Mouse (Mus musculus): ENCODE data around the gene Mfge8.

Gene Mfge8

DNA sequence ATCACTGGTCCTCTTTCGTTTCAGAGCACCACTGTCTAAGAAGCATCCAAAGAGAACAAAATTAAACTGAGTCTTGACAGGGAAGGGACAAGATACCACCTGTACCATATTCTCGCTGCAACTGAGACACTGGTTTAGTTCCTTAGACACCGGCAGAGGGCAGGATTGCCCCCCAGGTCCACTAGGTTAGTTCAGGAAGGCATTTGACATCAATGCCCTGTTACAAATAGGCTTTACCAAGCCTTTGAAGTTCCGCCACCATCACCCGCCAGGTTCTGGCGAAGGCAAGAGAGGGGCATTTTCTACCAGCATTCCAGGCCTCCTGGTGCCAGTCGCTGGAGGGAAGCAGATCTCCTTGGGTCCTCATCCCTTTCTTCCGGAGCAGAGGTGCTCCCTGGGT lies 19.0 kb downstream of the Mfge8 start:
- peak in 1 of 2 experiments; percentile 14 for DNase-seq

DNA sequence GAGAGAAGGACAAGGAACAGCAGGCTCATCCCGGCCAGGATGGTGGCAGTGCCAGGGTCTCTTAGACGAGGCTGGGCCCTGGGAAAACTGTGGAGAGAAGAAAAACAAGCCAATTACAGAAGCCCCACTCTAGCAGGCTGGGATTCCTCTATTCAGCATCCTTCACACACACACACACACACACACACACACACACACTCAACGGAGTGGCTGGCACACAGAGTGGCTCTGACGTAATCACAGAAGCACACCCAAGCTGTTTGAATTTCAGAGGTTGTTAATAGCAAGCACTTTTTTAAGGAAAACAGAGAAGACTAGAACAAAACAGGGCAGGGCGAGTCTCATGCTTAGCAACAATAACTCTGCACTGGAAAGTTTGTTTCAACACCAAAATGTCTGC lies 25.4 kb downstream of the Mfge8 start:
- no peak for DNase-seq

DNA sequence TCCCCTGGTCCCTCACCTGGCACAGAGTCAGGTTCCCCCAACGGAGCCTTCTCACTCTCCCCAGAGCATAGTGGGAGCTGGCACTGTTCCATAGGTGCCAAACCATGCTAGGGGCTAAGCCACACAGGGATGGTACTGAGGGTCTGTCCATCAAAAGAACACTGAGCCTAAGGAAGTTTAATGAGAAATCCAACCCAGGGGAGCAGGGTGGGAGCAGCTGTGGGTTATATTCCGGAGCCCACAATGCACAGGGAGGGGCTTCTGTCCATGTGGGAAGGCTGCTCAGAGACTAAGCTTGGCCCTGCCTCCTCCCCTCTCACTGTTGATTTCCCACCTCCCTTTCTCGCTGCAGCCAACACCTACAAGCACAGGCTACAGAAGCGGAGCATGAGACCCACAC lies 35.0 kb downstream of the Mfge8 start:
- no peak for DNase-seq

DNA sequence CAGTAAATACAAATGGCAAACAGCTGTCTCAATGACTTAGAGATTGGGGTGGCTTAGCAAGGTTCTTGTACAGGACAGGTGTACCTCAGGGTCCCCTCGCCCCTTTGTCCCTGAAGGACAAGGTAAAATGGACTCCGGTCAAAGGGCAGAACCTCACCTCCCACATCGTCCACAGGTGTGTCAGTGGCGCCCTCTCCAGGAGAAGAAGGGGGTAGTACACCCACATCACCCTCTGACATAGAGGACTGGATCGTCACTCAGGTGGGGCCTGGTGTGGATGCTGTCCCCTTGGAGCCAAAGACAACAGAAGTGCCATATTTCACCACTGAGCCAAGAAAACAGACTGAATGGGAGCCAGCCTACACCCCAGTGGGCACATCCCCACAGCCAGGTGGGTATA lies 52.4 kb downstream of the Mfge8 start:
- no peak for DNase-seq

DNA sequence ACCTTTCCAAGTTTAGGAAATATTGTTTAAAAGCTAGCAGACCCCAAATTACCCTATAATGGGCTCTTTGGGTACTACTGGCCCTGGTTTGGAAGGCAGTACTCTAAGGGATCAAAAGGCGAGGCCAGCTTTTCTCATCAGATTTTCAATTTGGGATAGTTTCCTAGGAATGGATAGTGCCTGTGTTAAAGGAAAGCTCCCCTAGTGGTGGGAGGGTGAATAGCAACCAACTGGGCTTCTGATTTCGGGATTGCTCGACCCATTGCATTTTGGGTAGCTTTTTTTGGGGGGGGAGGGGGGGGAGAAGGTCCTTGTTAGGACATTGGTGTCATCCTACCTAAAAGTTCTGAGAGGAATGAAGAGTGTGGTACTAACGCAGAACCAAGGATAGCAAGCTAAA lies 59.7 kb downstream of the Mfge8 start:
- peak; percentile 31 to 65 for DNase-seq

All from cerebellum, postnatal 25 days (tissue).